Mouse (Mus musculus): ENCODE measurements at regions not wholly inside any gene's neighbourhood (a gene's known extent, or its start where the extent isn't known, plus 50 kb on each side); places are given as distances from the start of the nearest gene placed in this dataset.
A peak's percentile ranks its signal among the peaks of the same experiment; 100 is the strongest.

DNA sequence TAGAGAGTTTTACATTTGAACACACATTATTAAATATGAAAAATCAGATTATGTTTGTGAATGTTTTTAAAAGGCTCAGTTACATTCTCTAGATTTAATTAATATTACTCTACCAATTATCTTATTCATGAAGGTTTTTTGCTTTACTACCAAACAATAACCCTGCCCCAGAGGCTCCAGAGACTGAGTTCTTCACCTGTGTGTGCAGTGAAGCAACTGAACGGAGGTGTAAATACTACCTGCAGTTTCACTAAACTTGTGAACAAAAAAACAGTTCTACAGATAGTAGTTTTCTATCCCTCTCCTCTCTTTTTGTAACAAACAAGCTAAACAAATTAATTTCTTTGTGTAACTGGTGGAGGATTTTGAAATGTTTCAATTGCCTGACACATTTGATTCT is 231.1 kb upstream of the Plscr5 start:
- no peaks in the 10 kb centered on the region for H3K36me3 ChIP-seq (ENCODE audit: control insufficient read depth, insufficient read depth, low read length)
- whole genome bisulfite sequencing: 82% methylated on average over 1 of the region's 1 CpGs
- no peaks in the 10 kb centered on the region for H3K4me1 ChIP-seq (ENCODE audit: control insufficient read depth, insufficient read depth, low read length)
- ATAC-seq (ENCODE audit: low FRiP score, low TSS enrichment): no peak
- no peaks in the 10 kb centered on the region for H3K27me3 ChIP-seq (ENCODE audit: control insufficient read depth, insufficient read depth, low read length)
- no peak overlapping the region for H3K9ac ChIP-seq (replicated peaks; ENCODE audit: low read length)
- H3K9me3 ChIP-seq (ENCODE audit: control insufficient read depth, low read length): no peaks in the 10 kb centered on the region
- no peak overlapping the region for H3K27ac ChIP-seq (replicated peaks; ENCODE audit: low read depth, low read length)
- H3K4me3 ChIP-seq (replicated peaks; ENCODE audit: low read depth, low read length): no peak overlapping the region
- H3K4me2 ChIP-seq (ENCODE audit: low read length): no peak overlapping the region
- no peak for DNase-seq

DNA sequence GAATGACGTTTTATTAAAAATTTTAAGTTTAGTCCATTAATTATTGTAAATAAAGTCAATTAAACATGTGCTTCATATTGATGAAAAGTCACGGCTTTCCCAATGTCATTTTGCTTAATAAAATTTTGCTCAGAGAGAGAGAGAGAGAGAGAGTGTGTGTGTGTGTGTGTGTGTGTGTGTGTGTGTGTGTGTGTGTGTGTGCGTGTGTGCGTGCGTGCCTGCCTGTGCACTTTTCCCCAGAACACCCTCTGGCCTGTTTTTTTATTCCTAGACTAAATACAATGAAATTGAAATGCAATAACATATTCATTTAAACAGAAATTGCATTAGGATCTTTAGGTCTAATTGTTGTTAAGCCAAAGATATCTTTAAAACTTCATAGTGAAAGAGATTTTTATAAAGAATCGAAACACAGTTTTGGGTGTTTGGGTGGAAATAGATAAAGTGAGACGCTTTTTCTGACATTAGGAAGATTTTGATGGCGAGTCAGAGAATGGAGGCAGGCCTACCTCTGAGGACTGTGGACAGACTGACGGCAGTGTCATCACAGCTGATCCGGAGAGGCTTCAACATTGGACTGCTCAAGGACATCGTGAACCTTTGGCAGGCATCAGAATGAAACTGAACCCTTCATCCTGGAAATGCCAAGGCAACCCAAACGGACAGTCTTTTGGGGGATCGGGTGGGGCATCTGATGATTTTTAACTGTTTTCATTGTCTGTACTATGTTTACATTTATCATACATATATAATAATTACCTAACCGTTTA is 232.0 kb upstream of the Plscr5 start:
- Histone ChIP-seq H3K9ac (replicated peaks; ENCODE audit: low read length) (no peak overlapping the region), H3K4me2 (ENCODE audit: low read length) (no peak overlapping the region), H3K36me3 (ENCODE audit: control insufficient read depth, insufficient read depth, low read length) (no peaks in the 10 kb centered on the region), H3K9me3 (ENCODE audit: control insufficient read depth, low read length) (no peaks in the 10 kb centered on the region), H3K4me1 (ENCODE audit: control insufficient read depth, insufficient read depth, low read length) (no peaks in the 10 kb centered on the region), H3K27me3 (ENCODE audit: control insufficient read depth, insufficient read depth, low read length) (no peaks in the 10 kb centered on the region), H3K4me3 (replicated peaks; ENCODE audit: low read depth, low read length) (no peak overlapping the region), H3K27ac (replicated peaks; ENCODE audit: low read depth, low read length) (no peak overlapping the region)
- 80% methylated on average over 14 of the region's 14 CpGs for WGBS
- DNase-seq (peak; percentile 22), ATAC-seq (ENCODE audit: low FRiP score, low TSS enrichment) (no peak)

DNA sequence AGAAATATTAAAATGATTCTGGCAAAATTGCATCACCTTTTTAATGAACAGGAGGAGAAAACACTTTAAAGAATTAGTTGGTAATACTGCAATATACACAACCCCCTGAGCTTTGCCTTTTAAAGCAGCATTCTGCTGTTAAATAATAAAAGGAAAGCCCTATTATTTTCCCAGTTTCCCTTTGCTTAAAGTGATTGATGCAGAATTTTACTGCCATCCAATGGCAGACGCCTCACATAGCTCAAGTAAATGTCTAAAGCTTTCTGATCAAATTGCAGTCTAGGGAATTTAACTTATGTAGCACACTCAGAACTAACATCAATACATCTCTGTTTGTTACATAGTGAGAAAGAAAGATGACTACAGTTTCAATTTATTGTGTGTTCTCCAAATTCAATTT is 233.1 kb upstream of the Plscr5 start:
- peak; percentile 55; the same call in 1 of the 2 replicates for ATAC-seq (ENCODE audit: low FRiP score, low TSS enrichment)
- H3K4me1 ChIP-seq (ENCODE audit: control insufficient read depth, insufficient read depth, low read length): no peaks in the 10 kb centered on the region
- no peak overlapping the region for H3K4me2 ChIP-seq (ENCODE audit: low read length)
- no peak overlapping the region for H3K9ac ChIP-seq (replicated peaks; ENCODE audit: low read length)
- WGBS: 12% methylated on average over 1 of the region's 1 CpGs
- H3K27me3 ChIP-seq (ENCODE audit: control insufficient read depth, insufficient read depth, low read length): no peaks in the 10 kb centered on the region
- H3K4me3 ChIP-seq (replicated peaks; ENCODE audit: low read depth, low read length): no peak overlapping the region
- peak; percentile 78 for DNase-seq
- H3K27ac ChIP-seq (replicated peaks; ENCODE audit: low read depth, low read length): no peak overlapping the region
- H3K9me3 ChIP-seq (ENCODE audit: control insufficient read depth, low read length): no peaks in the 10 kb centered on the region
- H3K36me3 ChIP-seq (ENCODE audit: control insufficient read depth, insufficient read depth, low read length): no peaks in the 10 kb centered on the region

DNA sequence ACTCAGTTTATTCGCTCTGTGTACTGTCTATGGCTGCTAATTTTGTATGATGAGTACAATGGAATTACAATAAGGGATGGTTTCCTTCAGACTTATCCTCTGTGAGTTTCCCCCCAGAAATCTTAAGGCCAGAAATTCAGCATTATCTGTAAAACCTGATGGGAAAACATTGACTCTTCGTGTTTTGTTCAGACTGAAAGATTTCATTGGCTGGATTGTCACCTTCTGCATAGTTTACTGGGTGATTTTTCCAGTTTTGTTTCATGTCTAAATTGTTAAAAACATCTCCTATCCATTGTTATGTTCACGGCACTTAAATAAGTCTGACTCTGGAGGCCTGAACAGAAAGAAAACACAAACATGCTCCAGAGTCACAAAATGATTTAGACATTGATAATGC is 233.7 kb upstream of the Plscr5 start:
- no peaks in the 10 kb centered on the region for H3K27me3 ChIP-seq (ENCODE audit: control insufficient read depth, insufficient read depth, low read length)
- ATAC-seq (ENCODE audit: low FRiP score, low TSS enrichment) (no peak), DNase-seq (peak; percentile 19)
- H3K4me1 ChIP-seq (ENCODE audit: control insufficient read depth, insufficient read depth, low read length): no peaks in the 10 kb centered on the region
- no peak overlapping the region for H3K4me3 ChIP-seq (replicated peaks; ENCODE audit: low read depth, low read length)
- H3K27ac ChIP-seq (replicated peaks; ENCODE audit: low read depth, low read length): no peak overlapping the region
- WGBS: 66% methylated on average over 3 of the region's 3 CpGs
- no peaks in the 10 kb centered on the region for H3K36me3 ChIP-seq (ENCODE audit: control insufficient read depth, insufficient read depth, low read length)
- no peaks in the 10 kb centered on the region for H3K9me3 ChIP-seq (ENCODE audit: control insufficient read depth, low read length)
- no peak overlapping the region for H3K9ac ChIP-seq (replicated peaks; ENCODE audit: low read length)
- H3K4me2 ChIP-seq (ENCODE audit: low read length): no peak overlapping the region

DNA sequence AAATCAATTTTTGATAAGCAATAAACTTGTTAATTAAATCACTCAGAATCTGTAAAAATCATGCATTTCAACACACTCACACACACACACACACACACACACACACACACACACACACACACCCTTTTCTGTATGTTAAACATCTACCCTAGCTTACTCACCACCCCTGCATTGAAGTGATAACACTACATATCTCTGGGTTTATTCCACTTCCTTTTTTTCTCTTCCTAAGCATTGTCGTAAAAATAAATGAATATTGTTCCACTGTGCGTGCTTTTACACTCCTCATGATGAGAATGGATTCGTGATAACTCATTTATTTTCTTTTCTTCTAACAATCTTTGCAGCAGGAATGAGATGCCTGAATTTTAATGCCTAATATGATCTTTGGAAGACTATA is 234.3 kb upstream of the Plscr5 start:
- Histone ChIP-seq H3K27ac (replicated peaks; ENCODE audit: low read depth, low read length) (no peak overlapping the region), H3K9ac (replicated peaks; ENCODE audit: low read length) (no peak overlapping the region), H3K4me3 (replicated peaks; ENCODE audit: low read depth, low read length) (no peak overlapping the region), H3K36me3 (ENCODE audit: control insufficient read depth, insufficient read depth, low read length) (no peaks in the 10 kb centered on the region), H3K4me2 (ENCODE audit: low read length) (no peak overlapping the region), H3K27me3 (ENCODE audit: control insufficient read depth, insufficient read depth, low read length) (no peaks in the 10 kb centered on the region), H3K9me3 (ENCODE audit: control insufficient read depth, low read length) (no peaks in the 10 kb centered on the region), H3K4me1 (ENCODE audit: control insufficient read depth, insufficient read depth, low read length) (no peaks in the 10 kb centered on the region)
- ATAC-seq (ENCODE audit: low FRiP score, low TSS enrichment) (no peak), DNase-seq (no peak)
- WGBS: 73% methylated on average over 3 of the region's 3 CpGs

DNA sequence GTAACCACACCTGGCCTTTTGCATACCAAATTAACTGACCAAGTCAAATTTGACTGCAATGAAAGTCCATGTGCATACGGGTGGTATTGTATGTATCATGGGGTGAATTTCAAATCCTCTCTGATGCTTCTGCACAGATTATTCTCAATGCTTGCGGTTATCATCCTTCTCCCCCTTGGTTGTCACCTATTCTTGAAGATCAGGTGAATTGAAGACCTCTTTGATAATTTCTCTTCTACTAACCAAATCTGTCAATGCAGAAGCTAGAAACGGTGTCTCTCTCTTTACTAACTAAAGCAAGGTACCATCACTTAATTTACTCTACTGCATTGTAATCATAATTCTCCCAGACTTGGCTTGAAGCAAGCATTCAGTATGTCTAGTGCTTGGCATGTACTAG is 235.7 kb upstream of the Plscr5 start:
- Histone ChIP-seq H3K4me2 (ENCODE audit: low read length) (no peak overlapping the region), H3K36me3 (ENCODE audit: control insufficient read depth, insufficient read depth, low read length) (no peaks in the 10 kb centered on the region), H3K27me3 (ENCODE audit: control insufficient read depth, insufficient read depth, low read length) (no peaks in the 10 kb centered on the region), H3K9ac (replicated peaks; ENCODE audit: low read length) (no peak overlapping the region), H3K4me3 (replicated peaks; ENCODE audit: low read depth, low read length) (no peak overlapping the region), H3K9me3 (ENCODE audit: control insufficient read depth, low read length) (no peaks in the 10 kb centered on the region), H3K4me1 (ENCODE audit: control insufficient read depth, insufficient read depth, low read length) (no peaks in the 10 kb centered on the region), H3K27ac (replicated peaks; ENCODE audit: low read depth, low read length) (no peak overlapping the region)
- 94% methylated on average over 3 of the region's 3 CpGs for WGBS
- DNase-seq (no peak), ATAC-seq (ENCODE audit: low FRiP score, low TSS enrichment) (no peak)

DNA sequence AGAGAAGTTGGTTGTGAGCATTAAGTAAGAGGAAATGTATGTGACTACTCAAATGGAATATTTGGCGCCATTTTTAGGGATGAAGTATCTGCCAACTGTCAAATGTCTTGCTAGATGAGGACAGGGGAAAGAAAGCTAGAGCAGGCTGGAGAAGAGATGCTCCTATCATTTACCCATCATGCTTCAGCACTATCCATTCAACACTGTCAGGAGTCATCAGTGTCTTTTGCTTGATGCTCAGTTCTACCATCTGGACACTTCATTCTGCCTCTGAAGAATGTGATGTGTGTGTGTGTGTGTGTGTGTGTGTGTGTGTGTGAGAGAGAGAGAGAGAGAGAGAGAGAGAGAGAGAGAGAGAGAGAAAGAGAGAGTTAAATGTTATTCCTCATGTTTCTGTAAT is 244.0 kb upstream of the Plscr5 start:
- Histone ChIP-seq H3K9me3 (ENCODE audit: control insufficient read depth, low read length) (0 out of 2 replicates have a peak, but pooled peaks cover 2% of the 10 kb centered on the region), H3K4me1 (ENCODE audit: control insufficient read depth, insufficient read depth, low read length) (no peaks in the 10 kb centered on the region)

DNA sequence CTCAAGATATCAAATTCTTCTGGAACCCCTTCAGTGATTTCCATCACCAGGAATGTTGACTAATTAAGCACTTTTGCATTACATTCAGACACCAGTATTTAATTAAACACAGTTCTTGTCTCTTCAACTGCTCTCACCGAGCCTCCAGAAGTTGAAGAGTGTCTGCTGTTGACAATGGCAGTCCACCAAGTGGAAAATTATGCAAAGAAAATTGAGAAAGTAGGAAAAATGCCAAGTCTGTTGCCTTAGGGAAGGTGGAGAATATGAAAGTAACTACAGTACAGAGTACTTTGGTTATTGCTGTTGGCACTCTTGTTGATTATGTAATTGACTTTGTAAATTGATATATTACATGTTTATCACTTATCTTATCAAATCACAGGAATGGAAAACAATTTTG is 250.7 kb upstream of the Plscr5 start:
- Histone ChIP-seq H3K36me3 (ENCODE audit: control insufficient read depth, insufficient read depth, low read length) (no peaks in the 10 kb centered on the region), H3K4me1 (ENCODE audit: control insufficient read depth, insufficient read depth, low read length) (no peaks in the 10 kb centered on the region), H3K4me2 (ENCODE audit: low read length) (no peak overlapping the region), H3K4me3 (replicated peaks; ENCODE audit: low read depth, low read length) (no peak overlapping the region), H3K27ac (replicated peaks; ENCODE audit: low read depth, low read length) (no peak overlapping the region), H3K9ac (replicated peaks; ENCODE audit: low read length) (no peak overlapping the region), H3K9me3 (ENCODE audit: control insufficient read depth, low read length) (no peaks in the 10 kb centered on the region), H3K27me3 (ENCODE audit: control insufficient read depth, insufficient read depth, low read length) (no peaks in the 10 kb centered on the region)
- WGBS: 39% methylated on average over 1 of the region's 1 CpGs
- ATAC-seq (ENCODE audit: low FRiP score, low TSS enrichment): no peak
- DNase-seq: peak; percentile 12

More for the DNA sequence above, 244.0 kb upstream of the Plscr5 start:
- 81% methylated on average over 1 of the region's 1 CpGs for WGBS
- Histone ChIP-seq H3K36me3 (ENCODE audit: control insufficient read depth, insufficient read depth, low read length) (no peaks in the 10 kb centered on the region), H3K4me3 (replicated peaks; ENCODE audit: low read depth, low read length) (no peak overlapping the region), H3K27me3 (ENCODE audit: control insufficient read depth, insufficient read depth, low read length) (no peaks in the 10 kb centered on the region), H3K27ac (replicated peaks; ENCODE audit: low read depth, low read length) (no peak overlapping the region), H3K9ac (replicated peaks; ENCODE audit: low read length) (no peak overlapping the region), H3K4me2 (ENCODE audit: low read length) (no peak overlapping the region)
- no peak for DNase-seq
- ATAC-seq (ENCODE audit: low FRiP score, low TSS enrichment): no peak

DNA sequence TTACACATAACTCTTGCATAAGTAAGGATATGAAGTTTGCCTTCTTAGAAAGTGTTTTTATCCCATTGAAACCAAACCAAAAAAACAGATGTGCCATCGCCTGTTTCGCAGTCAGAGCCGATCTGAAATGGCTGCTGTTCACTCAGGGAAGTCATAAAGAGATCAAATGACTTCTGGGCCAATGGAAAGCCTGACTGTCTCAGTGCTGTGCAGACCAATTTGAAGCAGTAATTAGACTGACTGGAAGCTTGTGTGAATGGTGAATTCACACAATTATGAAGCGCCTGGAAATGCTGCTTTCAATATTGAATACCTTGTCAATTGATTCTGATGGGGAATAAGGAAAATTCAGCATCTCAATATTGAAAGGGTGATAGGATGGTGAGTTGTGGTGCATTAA is 254.0 kb upstream of the Plscr5 start:
- Histone ChIP-seq H3K4me2 (ENCODE audit: low read length) (no peak overlapping the region), H3K27me3 (ENCODE audit: control insufficient read depth, insufficient read depth, low read length) (no peaks in the 10 kb centered on the region), H3K9me3 (ENCODE audit: control insufficient read depth, low read length) (no peaks in the 10 kb centered on the region), H3K36me3 (ENCODE audit: control insufficient read depth, insufficient read depth, low read length) (no peaks in the 10 kb centered on the region), H3K27ac (replicated peaks; ENCODE audit: low read depth, low read length) (no peak overlapping the region), H3K4me1 (ENCODE audit: control insufficient read depth, insufficient read depth, low read length) (no peaks in the 10 kb centered on the region), H3K9ac (replicated peaks; ENCODE audit: low read length) (no peak overlapping the region), H3K4me3 (replicated peaks; ENCODE audit: low read depth, low read length) (no peak overlapping the region)
- 71% methylated on average over 4 of the region's 4 CpGs for WGBS
- DNase-seq: no peak
- no peak for ATAC-seq (ENCODE audit: low FRiP score, low TSS enrichment)

Data from midbrain, embryonic 14.5 days (tissue).